Mouse (Mus musculus) hindbrain, embryonic 14.5 days (tissue): ENCODE measurements around the gene Lap3. TPM values are rescaled to one million over a fixed set of nuclear protein-coding genes. Genes with fewer than 3 reads are reported as not detected.

Experiments used
- ATAC-seq: fragments of 200-750 bp; cut with Nextera tagmentation; 2 replicates; pipeline ENCODE4 v1.8.0; 2017; ENCODE audit warnings: moderate number of reproducible peaks, mild to moderate bottlenecking, moderate TSS enrichment, moderate library complexity; ENCODE audit not compliant: low FRiP score
- DNase-seq: peaks from one replicate; pipeline ENCODE4 v3.0.0-alpha.2; 2015; ENCODE audit warnings: low spot score
- H3K27ac ChIP-seq: fragments of 300-500 bp; sonication (generic); 2 replicates; pipeline ENCODE4 v1.5.1; 2014; ENCODE audit warnings: mild to moderate bottlenecking, moderate library complexity
- H3K27me3 ChIP-seq: fragments of 300-500 bp; sonication (generic); 2 replicates; pipeline ENCODE4 v1.6.1; 2014; ENCODE audit warnings: mild to moderate bottlenecking, low read length, mixed read lengths; ENCODE audit not compliant: control insufficient read depth, insufficient read depth
- H3K36me3 ChIP-seq: fragments of 300-500 bp; sonication (generic); replicated peaks from 2 replicates; pipeline ENCODE4 v1.6.1; 2014; ENCODE audit not compliant: control insufficient read depth, insufficient read depth
- H3K4me1 ChIP-seq: fragments of 300-500 bp; sonication (generic); replicated peaks from 2 replicates; pipeline ENCODE4 v1.6.1; 2014; ENCODE audit warnings: antibody characterized with exemption, low read length, mixed read lengths; ENCODE audit not compliant: control insufficient read depth, insufficient read depth
- H3K4me2 ChIP-seq: fragments of 300-500 bp; sonication (generic); replicated peaks from 2 replicates; pipeline ENCODE4 v1.6.1; 2014; ENCODE audit warnings: mild to moderate bottlenecking, moderate library complexity
- H3K4me3 ChIP-seq: fragments of 300-500 bp; sonication (generic); replicated peaks from 2 replicates; pipeline ENCODE4 v1.5.1; 2014; ENCODE audit warnings: mild to moderate bottlenecking, low read length
- H3K9ac ChIP-seq: fragments of 300-500 bp; sonication (generic); 2 replicates; pipeline ENCODE4 v1.6.1; 2014
- H3K9me3 ChIP-seq: fragments of 300-500 bp; sonication (generic); 2 replicates; pipeline ENCODE4 v1.6.1; 2016; ENCODE audit warnings: low read length; ENCODE audit not compliant: control insufficient read depth
- WGBS: fragments of 180-500 bp; shearing (Covaris S2); extraction: QIAGEN DNeasy Blood & Tissue Kit; methylation state at CpG from one replicate; pipeline ENCODE4 v1.1.7; 2014; 5-methylcytosine and 5-hydroxymethylcytosine counted together
- polyA plus RNA-seq: library from polyadenylated mRNA; unstranded; fragments of >200 nt; fragmentation: Nextera tagmentation; extraction: Ambion mirVana; gene quantifications from 2 replicates; pipeline ENCODE4 v1.2.1, GENCODE M21; 2014

Lap3 gene
- 35.3 and 38.6 TPM in 2 replicates for polyA plus RNA-seq

DNA sequence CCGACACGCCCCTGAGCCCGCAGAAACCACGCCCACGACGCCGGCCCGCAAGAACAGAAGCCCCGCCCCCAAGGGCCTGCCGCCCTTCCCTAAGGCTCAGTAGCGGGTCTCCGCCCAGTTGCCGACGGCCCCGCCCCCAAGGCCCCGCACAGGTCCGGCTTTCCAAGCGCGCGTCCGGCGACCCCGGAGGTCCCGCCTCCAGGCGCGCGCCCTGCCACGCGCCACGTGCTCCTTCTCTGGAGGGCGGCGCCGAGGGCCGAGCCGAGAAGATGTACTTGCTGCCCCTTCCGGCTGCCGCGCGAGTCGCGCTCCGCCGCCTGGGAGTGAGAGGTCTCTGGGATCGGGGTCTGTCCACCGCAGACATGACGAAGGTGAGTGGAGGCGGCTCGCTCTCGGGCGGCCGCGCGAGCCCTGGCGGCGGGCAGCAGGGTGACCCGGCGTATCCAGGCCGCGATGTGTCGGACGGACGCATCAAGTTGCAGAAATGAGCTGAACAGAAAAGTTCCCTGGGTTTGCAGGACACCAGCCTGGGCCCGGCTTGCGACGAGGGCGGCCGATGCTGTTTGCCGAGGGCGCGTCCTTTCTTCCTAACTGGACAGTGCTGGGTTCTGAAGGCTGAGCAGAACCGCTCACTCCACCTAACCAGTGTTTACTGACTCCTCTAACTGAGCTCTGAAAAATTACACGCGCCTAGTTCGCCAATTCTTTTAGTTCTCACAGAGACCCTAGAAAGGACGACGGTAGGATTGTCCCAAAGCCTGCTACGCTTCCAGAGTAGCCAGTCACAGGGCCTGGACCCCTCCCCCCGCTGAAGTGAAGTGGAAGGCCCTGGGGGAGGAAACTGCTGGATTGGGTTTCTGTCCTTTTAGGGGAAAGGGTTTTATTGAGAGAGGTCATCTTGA is at the start of gene Lap3:
Gene Lap3 (plus strand): TSS at position 184 of the 902 bp plus-strand sequence.
- ATAC-seq, result peak; percentile 96
- under 1% methylated on average over 78 of the region's 78 CpGs for WGBS
- H3K36me3 ChIP-seq, result peaks cover 6% of the 10 kb centered on the region; the same call in 1 of the 2 replicates
- H3K9ac ChIP-seq, result peak within 1 kb of the TSS; percentile 82
- H3K4me3 ChIP-seq, result peak within 1 kb of the TSS; percentile 68
- peaks cover 11% of the 10 kb centered on the region; the same call in 1 of the 2 replicates for H3K4me1 ChIP-seq
- no peaks in the 10 kb centered on the region for H3K27me3 ChIP-seq
- H3K9me3 ChIP-seq, result no peaks in the 10 kb centered on the region
- H3K4me2 ChIP-seq, result peak within 1 kb of the TSS; percentile 80
- no peak within 1 kb of the TSS for H3K27ac ChIP-seq
- peak; percentile 89 for DNase-seq

DNA sequence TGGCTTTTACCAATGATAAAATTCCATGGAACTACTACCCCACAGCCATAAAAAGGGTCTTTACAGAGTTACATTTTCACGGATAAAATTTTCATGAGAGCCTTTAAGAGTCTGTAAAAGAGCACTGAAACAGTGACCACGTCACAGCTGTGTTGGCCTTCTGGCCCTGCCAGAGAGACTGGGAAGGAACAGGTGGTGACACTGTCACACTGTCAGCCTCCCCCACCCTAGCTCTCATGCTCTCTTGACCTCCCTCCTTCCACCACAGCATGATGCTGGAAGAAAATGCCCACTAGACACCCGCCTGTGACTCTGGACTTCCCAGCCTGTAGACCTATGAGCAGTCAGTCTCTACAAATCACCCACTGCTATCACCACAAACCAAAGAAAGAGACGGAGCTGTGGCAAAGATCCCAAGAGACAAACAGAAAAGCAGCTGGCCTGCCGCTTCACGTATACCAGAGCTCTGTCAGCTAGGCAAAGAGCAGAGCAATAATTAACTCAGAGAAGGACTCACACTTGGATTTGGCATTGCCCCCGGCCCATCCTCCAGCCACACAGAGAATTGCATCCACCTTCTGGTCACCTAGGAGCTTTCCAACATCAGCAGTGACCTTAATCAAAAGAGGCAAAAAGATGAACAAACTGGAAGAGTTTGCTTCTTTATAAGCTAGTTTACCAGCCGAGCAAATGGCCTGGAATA is 48.9 kb upstream of the Lap3 start:
- Histone ChIP-seq H3K36me3 (no peaks in the 10 kb centered on the region), H3K9ac (no peak overlapping the region), H3K4me3 (no peak overlapping the region), H3K27ac (no peak overlapping the region), H3K4me2 (no peak overlapping the region), H3K27me3 (no peaks in the 10 kb centered on the region), H3K9me3 (no peaks in the 10 kb centered on the region), H3K4me1 (peaks cover 14% of the 10 kb centered on the region)
- ATAC-seq (no peak), DNase-seq (no peak)
- 81% methylated on average over 8 of the region's 8 CpGs for WGBS

DNA sequence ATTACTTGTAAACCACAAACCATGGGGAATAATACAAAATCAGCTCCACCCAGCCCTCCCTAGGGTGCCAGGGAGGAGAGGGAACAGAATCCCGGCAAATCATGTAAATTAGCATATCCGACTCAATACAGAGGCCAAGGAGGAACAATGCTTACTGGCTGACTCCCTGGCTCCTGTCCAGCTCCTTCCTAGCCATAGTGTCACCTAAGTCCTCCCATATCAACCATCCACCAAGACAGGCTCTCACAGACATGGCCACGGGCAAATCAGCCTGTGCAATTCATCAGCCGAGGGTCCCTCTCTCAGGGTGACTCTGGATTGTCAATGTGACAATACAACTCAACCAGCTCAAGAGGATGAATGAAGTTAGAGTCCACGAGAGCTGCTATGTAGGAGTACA is 44.5 kb upstream of the Lap3 start:
- 16% methylated on average over 5 of the region's 5 CpGs for WGBS
- H3K36me3 ChIP-seq, result no peaks in the 10 kb centered on the region
- ATAC-seq (no peak), DNase-seq (no peak)
- peak overlapping the region; percentile 63; the same call in 1 of the 2 replicates for H3K4me3 ChIP-seq
- peak overlapping the region; percentile 98 for H3K4me2 ChIP-seq
- peaks cover 17% of the 10 kb centered on the region for H3K4me1 ChIP-seq
- H3K9me3 ChIP-seq, result no peaks in the 10 kb centered on the region
- no peaks in the 10 kb centered on the region for H3K27me3 ChIP-seq
- no peak overlapping the region for H3K27ac ChIP-seq
- 0 out of 2 replicates have a peak overlapping the region, but pooled peaks have one; percentile 67 for H3K9ac ChIP-seq

- Histone ChIP-seq H3K27ac (no peak overlapping the region), H3K4me1 (peaks cover 17% of the 10 kb centered on the region), H3K36me3 (no peaks in the 10 kb centered on the region), H3K9me3 (no peaks in the 10 kb centered on the region), H3K27me3 (no peaks in the 10 kb centered on the region), H3K4me2 (peak overlapping the region; percentile 98), H3K9ac (peak overlapping the region; percentile 67), H3K4me3 (peak overlapping the region; percentile 63)
- DNase-seq, result no peak
- no peak for ATAC-seq
- whole genome bisulfite sequencing, result 10% methylated on average over 8 of the region's 8 CpGs
These were observed 44.0 kb upstream of the Lap3 start for GRCm38 (mm10) chr5:45449206-45449605.

DNA sequence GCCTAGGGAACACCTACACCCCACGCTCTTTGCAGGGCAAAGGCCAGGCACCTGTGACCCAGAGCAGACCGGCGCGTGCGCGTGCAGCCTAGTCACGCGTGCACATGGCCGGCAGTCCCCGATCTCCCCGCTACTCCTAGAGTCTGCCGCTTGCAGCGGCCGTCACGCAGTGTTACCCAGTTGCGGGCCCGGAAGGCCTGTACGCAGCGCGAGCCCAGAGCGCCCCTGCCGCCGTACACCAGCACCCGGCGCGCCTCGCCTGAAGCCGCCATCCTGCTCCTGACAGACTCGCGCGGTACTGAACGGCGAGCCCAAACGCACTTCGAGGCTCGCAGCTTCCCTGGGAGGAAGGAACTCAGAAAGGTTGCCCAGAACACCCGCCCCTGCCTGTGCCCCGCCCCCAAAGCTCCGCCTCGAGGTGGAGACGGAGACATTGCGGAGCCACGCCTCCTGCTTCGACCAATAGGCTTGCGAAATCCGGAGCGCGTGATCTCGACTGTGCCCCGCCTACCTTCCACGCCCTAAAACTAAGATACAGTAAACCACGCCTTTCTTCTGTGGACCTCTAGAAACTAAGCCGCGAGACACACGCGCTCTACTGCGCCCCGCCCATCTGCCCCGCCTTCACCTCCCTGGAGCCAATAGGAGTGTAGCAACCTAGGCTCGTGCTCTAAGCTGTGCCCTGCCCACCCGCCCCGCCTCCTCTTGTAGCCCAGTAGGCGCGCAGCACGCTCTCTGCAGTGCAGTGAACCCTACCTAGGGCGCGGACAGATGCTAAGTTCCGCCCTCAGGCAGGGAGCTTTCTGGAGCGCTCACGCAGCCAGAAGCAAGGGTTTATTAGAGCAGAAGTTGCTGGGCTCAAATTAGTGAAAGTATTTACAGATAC is 43.1 kb upstream of the Lap3 start, which contains the start of gene Qdpr:
Gene Qdpr (minus strand): TSS at position 406 of the 886 bp plus-strand sequence.
- DNase-seq (peak; percentile 96), ATAC-seq (peak; percentile 100)
- Histone ChIP-seq H3K4me1 (peaks cover 17% of the 10 kb centered on the region), H3K4me3 (peak within 1 kb of the TSS; percentile 63), H3K4me2 (peak within 1 kb of the TSS; percentile 98), H3K9ac (peak within 1 kb of the TSS; percentile 67), H3K9me3 (no peaks in the 10 kb centered on the region), H3K27me3 (no peaks in the 10 kb centered on the region), H3K27ac (peak within 1 kb of the TSS; percentile 61; the same call in 1 of the 2 replicates), H3K36me3 (no peaks in the 10 kb centered on the region)
- WGBS, result under 1% methylated on average over 69 of the region's 70 CpGs

DNA sequence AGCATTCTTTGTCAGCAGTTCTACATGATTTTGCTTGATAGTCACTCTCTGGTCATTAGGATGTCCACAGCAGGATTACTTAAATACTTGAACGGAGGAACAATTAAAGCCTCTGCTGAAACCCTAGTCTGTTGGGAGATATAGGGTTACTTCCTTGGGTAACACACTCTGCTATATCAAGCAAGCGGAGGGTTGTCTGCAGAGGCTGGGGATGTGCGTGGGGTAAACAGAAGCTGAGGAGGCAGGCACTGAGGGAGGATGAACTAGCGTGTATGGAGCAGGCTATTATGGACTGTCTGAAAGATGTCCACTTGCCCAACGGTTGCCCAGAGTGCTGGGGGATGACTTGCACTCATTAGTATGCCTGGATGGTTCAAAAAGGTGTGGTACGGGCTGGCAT is 39.7 kb upstream of the Lap3 start, which contains the start of gene Clrn2:
Gene Clrn2 (plus strand): TSS at position 301 of the 400 bp plus-strand sequence.
- Histone ChIP-seq H3K4me1 (peaks cover 12% of the 10 kb centered on the region), H3K27me3 (no peaks in the 10 kb centered on the region), H3K9ac (no peak within 1 kb of the TSS), H3K27ac (no peak within 1 kb of the TSS), H3K9me3 (no peaks in the 10 kb centered on the region), H3K4me2 (no peak within 1 kb of the TSS), H3K36me3 (no peaks in the 10 kb centered on the region), H3K4me3 (no peak within 1 kb of the TSS)
- WGBS, result 77% methylated on average over 6 of the region's 6 CpGs
- no peak for DNase-seq
- no peak for ATAC-seq

DNA sequence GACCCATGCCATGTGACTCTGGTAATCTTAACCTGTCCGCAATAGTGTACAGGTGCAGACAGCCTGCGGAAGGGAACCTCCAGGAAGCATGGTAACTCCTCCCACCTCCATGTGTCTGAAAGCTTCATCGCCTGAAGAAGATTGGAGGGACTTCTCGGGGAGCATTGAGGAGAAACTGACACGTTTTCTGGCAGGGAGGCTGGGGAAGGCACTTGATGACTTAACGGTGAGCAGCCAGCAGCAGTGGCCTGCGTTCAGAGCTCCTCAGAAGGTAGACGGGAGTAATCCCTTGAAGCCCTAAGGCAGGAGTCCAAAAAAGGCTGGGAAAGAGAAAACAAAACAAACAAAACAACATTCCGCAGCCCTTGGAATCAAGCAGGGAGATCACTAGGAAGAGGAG is 38.7 kb upstream of the Lap3 start:
- WGBS, result 52% methylated on average over 9 of the region's 9 CpGs
- H3K9me3 ChIP-seq, result no peaks in the 10 kb centered on the region
- H3K4me3 ChIP-seq, result no peak overlapping the region
- H3K4me2 ChIP-seq, result no peak overlapping the region
- no peak overlapping the region for H3K9ac ChIP-seq
- DNase-seq (no peak), ATAC-seq (no peak)
- H3K36me3 ChIP-seq, result no peaks in the 10 kb centered on the region
- no peak overlapping the region for H3K27ac ChIP-seq
- H3K4me1 ChIP-seq, result peaks cover 1% of the 10 kb centered on the region; the same call in 1 of the 2 replicates
- H3K27me3 ChIP-seq, result no peaks in the 10 kb centered on the region

DNA sequence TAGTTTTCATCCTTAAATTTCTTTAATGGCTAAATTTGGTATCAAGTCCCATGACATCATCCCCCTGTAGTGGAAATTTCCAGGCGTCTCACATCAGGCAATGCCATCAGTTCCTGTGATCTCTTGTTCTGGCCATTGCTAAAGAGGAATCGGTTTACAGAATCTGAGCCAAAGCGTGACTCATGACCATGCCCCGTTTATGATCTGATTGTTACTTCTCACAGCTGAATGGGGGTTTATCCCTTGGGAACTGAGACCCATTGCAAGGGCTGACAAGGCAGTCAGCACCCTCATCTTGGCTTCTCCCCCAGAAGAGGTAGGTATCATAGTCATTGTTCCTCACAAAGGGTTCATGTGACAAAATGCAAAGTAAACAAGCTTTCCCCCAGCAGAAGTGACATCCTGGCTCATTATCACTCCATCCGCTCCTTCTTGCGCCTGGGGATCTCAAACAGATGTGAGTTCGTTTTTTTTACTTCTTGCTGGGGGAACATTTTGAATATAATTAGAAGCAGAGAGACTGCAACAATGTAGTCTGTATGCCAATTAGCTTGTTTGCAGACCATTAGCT is 20.2 kb upstream of the Lap3 start:
- Histone ChIP-seq H3K4me2 (no peak overlapping the region), H3K9ac (no peak overlapping the region), H3K9me3 (no peaks in the 10 kb centered on the region), H3K36me3 (no peaks in the 10 kb centered on the region), H3K27me3 (no peaks in the 10 kb centered on the region), H3K4me1 (no peaks in the 10 kb centered on the region), H3K27ac (no peak overlapping the region), H3K4me3 (no peak overlapping the region)
- WGBS, result 55% methylated on average over 7 of the region's 7 CpGs
- no peak for ATAC-seq
- DNase-seq, result no peak
